Mouse (Mus musculus): ENCODE results near the gene Ralb.
A peak's percentile ranks its signal among the peaks of the same experiment; 100 is the strongest.

The Ralb gene

GRCm38 (mm10) chr1:119523826-119524225 is 19.2 kb upstream of the Ralb start:
- DNase-seq (ENCODE audit: low spot score): no peak

GRCm38 (mm10) chr1:119523369-119523768 is 18.8 kb upstream of the Ralb start:
- DNase-seq (ENCODE audit: low spot score): no peak

- DNase-seq (ENCODE audit: low spot score): peak; percentile 46
These were observed 18.1 kb upstream of the Ralb start for GRCm38 (mm10) chr1:119522726-119523125.

GRCm38 (mm10) chr1:119521681-119522080 is 17.1 kb upstream of the Ralb start:
- DNase-seq (ENCODE audit: low spot score): no peak

- no peak for DNase-seq (ENCODE audit: low spot score)
These were observed 16.4 kb upstream of the Ralb start for GRCm38 (mm10) chr1:119521029-119521428.

GRCm38 (mm10) chr1:119519286-119519685 is 14.7 kb upstream of the Ralb start:
- DNase-seq (ENCODE audit: low spot score): no peak

- DNase-seq (ENCODE audit: low spot score): no peak
These were observed 14.2 kb upstream of the Ralb start for GRCm38 (mm10) chr1:119518786-119519185.

- no peak for DNase-seq (ENCODE audit: low spot score)
These were observed 13.5 kb upstream of the Ralb start for GRCm38 (mm10) chr1:119518060-119518459.

- DNase-seq (ENCODE audit: low spot score): no peak
These were observed 6.3 kb upstream of the Ralb start for GRCm38 (mm10) chr1:119510857-119511256.

GRCm38 (mm10) chr1:119510409-119510808 is 5.8 kb upstream of the Ralb start:
- DNase-seq (ENCODE audit: low spot score): no peak

GRCm38 (mm10) chr1:119509474-119509873 is 4.9 kb upstream of the Ralb start:
- no peak for DNase-seq (ENCODE audit: low spot score)

- no peak for DNase-seq (ENCODE audit: low spot score)
These were observed 4.0 kb upstream of the Ralb start for GRCm38 (mm10) chr1:119508548-119508947.

- DNase-seq (ENCODE audit: low spot score): no peak
These were observed 1.4 kb upstream of the Ralb start for GRCm38 (mm10) chr1:119505951-119506350.

- peak; percentile 52 for DNase-seq (ENCODE audit: low spot score)
These were observed 786 bp downstream of the Ralb start for GRCm38 (mm10) chr1:119503808-119504207.

GRCm38 (mm10) chr1:119503181-119503580 is 1.4 kb downstream of the Ralb start:
- DNase-seq (ENCODE audit: low spot score): no peak

GRCm38 (mm10) chr1:119502729-119503128 is 1.9 kb downstream of the Ralb start:
- peak; percentile 28 for DNase-seq (ENCODE audit: low spot score)

- DNase-seq (ENCODE audit: low spot score): no peak
These were observed 2.7 kb downstream of the Ralb start for GRCm38 (mm10) chr1:119501881-119502280.

GRCm38 (mm10) chr1:119499456-119499855 is 5.1 kb downstream of the Ralb start:
- no peak for DNase-seq (ENCODE audit: low spot score)

- DNase-seq (ENCODE audit: low spot score): no peak
These were observed 5.9 kb downstream of the Ralb start for GRCm38 (mm10) chr1:119498536-119499231.

GRCm38 (mm10) chr1:119497346-119498004 is 7.1 kb downstream of the Ralb start:
- no peak for DNase-seq (ENCODE audit: low spot score)

GRCm38 (mm10) chr1:119495396-119495775 is 9.2 kb downstream of the Ralb start:
- DNase-seq (ENCODE audit: low spot score): no peak

- DNase-seq (ENCODE audit: low spot score): no peak
These were observed 9.7 kb downstream of the Ralb start for GRCm38 (mm10) chr1:119494712-119495395.

GRCm38 (mm10) chr1:119494024-119494711 is 10.4 kb downstream of the Ralb start:
- no peak for DNase-seq (ENCODE audit: low spot score)
